Mouse (Mus musculus) left cerebral cortex, postnatal 14 days (tissue): ENCODE results near the gene Mgarp. TPM values are rescaled to one million over a fixed set of nuclear protein-coding genes. Genes with fewer than 3 reads are reported as not detected.
"Not testable (repeated sequence)": the region's sequence is repeated elsewhere in the genome, so short reads cannot be mapped to it uniquely, and the experiment has no call there.

ENCODE experiments used
- DNase-seq, 2 experiments: peaks; one replicate each; pipeline ENCODE4 v3.0.0; 2021 to 2022; ENCODE audit warnings: low spot score in 2 of 2, mixed read lengths in 1 of 2
- intact Hi-C: fragments of 180-260 bp; cut with DNase I; formaldehyde crosslinking; loops from one replicate; pipeline ENCODE4 v1.15.1; 2025
- total RNA-seq, 2 experiments: library from RNA; stranded (reverse); gene quantifications; 2 replicates each; pipeline ENCODE4 v1.2.3; 2021

Gene Mgarp
- total RNA-seq, 2 experiments from 2014 or later, result not detected

- intact Hi-C loops, result loop anchor here (5.0 kb wide), 1 partner anchor 119 kb away; no protein-coding TSS in a partner anchor
- DNase-seq, result no peak
These were observed 45.7 kb downstream of the Mgarp start for GRCm38 (mm10) chr3:51350806-51351205.

- DNase-seq, result no peak
- intact Hi-C loops, result no loop called here
These were observed 47.8 kb downstream of the Mgarp start for GRCm38 (mm10) chr3:51348646-51349238.

- DNase-seq, intact Hi-C loops: not testable (repeated sequence)
These were observed 51.5 kb downstream of the Mgarp start for GRCm38 (mm10) chr3:51345017-51345416.

DNA sequence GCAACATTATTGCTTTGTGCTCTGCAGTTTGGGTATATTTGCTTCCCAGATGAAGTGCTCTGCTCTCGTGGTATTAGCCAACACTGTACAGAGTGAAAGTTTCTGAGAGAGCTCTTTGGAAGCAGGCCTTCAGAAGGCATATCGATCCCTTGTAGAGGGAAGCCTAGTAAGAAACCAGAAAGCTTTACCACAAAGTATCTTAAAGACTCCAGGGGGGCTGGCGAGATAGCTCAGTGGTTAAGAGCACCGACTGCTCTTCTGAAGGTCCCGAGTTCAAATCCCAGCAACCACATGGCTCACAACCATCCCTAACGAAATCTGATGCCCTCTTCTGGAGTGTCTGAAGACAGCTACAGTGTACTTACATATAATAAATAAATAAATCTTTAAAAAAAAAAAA is 52.4 kb downstream of the Mgarp start:
- intact Hi-C loops, result loop anchor here (5.0 kb wide), 1 partner anchor 67 kb away; no protein-coding TSS in a partner anchor
- not testable (repeated sequence) for DNase-seq

- intact Hi-C loops, result loop anchor here (5.0 kb wide), 1 partner anchor 66 kb away; no protein-coding TSS in a partner anchor
- no peak for DNase-seq
These were observed 53.3 kb downstream of the Mgarp start for GRCm38 (mm10) chr3:51343260-51343659.

- no peak for DNase-seq
- intact Hi-C loops, result loop anchor here (5.0 kb wide), 1 partner anchor 65 kb away; no protein-coding TSS in a partner anchor
These were observed 54.4 kb downstream of the Mgarp start for GRCm38 (mm10) chr3:51342152-51342551.

DNA sequence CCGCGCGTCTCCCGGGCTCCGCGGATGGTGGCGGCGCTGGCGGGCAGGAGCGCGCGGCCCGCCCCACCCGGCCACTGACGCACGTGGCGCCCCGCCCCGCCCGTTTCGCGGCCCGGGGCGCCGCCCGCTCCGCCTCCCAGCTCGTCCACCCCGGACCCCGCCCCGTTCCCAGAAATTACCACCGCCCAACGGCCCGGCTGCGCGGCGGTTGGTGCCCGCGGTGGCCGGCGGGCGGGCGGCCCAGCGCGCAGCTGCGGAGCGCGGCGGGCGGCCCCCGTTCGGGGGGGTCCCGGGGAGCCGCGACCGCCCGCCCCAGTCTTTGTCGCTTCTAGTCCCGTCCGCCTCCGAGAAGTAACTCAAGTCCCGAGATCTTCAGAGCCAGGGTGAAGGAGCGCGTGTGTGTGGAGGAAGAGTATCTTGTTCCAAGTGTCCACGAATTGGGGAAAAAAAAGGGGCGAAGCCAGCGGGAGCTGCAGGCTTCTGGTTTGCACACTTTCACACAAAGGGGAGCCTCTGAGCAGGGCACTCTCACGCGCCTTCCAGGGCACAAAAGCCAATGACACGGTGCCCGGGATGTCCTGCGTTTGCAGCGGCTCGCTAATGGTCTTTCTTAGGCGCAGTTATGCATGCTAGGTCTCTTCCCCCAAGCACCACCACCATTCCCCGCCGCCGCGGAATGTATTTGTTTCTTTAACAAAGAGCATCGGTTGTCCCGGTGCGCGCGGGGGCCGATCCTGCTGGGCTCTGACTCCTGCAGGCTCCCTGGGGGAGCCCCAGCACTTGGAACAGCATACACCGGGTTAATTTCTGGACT is 55.1 kb downstream of the Mgarp start:
- intact Hi-C loops, result loop anchor here (5.0 kb wide), 1 partner anchor 64 kb away; no protein-coding TSS in a partner anchor
- peak; percentile 62 to 68 for DNase-seq

- intact Hi-C loops, result loop anchor here (5.0 kb wide), 1 partner anchor 63 kb away; no protein-coding TSS in a partner anchor
- peak; percentile 58 to 75 for DNase-seq
These were observed 55.8 kb downstream of the Mgarp start, which contains the start of gene Elf2 for GRCm38 (mm10) chr3:51340552-51341267. Gene Elf2 (minus strand): TSS chr3:51340663.

DNA sequence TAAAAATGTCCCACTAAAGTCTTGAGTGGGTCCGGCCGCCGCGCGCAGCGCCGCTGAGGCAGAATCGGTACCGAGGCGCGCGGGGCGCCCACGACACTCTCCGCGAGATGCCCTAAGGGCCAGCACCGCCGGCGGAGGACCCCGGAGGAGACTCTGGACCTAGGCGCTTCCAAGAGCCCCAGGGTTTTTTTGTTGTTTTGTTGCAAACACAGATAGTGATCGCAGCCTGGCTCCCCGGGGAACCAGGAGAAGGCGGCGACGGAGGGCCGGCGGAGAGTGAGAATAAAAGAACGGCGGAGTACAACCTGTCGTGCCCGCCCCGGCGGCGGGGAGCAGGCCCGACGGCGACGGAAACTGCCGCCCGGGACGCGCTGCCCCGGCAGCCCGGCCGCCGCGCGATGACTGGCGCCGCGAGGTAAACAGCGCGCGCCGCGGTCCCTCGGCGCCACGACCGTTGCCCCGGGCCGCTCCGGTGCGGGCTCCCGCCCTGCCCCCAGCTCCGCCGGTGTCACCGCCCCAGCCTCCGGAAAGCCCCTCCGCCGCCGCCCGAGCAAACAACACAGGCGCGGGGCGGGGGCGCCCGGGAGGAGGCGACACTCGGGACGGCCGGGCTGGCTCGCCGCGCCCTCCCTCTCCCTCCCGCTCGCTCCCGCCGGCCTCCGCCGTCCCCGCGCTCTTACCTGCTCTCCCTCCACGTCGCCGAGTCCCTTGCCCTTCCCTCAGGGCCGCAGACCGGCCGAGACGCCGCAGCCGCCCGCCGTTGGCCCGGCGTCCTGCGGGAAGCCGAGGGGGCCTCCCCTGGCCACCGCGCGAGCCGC is 56.6 kb downstream of the Mgarp start:
- intact Hi-C loops, result loop anchor here (5.0 kb wide), 2 partner anchors 38 to 63 kb away; no protein-coding TSS in a partner anchor
- DNase-seq, result peak in 1 of 2 experiments; percentile 9

GRCm38 (mm10) chr3:51339378-51339733 is 57.2 kb downstream of the Mgarp start:
- DNase-seq, result no peak
- intact Hi-C loops, result loop anchor here (5.0 kb wide), 1 partner anchor 37 kb away; no protein-coding TSS in a partner anchor

Other genes starting within 250 kb of the Mgarp start
- gene Noct, start 172.3 kb downstream of the Mgarp start, total RNA-seq, result 10 to 100 TPM; 51.0 to 52.6 TPM
- gene Elf2, start 56.1 kb downstream of the Mgarp start, total RNA-seq, result 10 to 100 TPM; 25.5 to 26.1 TPM
- gene Ndufc1, start 12.2 kb upstream of the Mgarp start, total RNA-seq, result 100 to 1,000 TPM; 343 to 354 TPM
- gene Naa15, start 18.4 kb upstream of the Mgarp start, total RNA-seq, result 10 to 100 TPM; 39.8 to 46.5 TPM
- 10 to 100 TPM; 21.1 to 21.7 TPM for gene Rab33b, start 87.2 kb upstream of the Mgarp start, total RNA-seq
- 10 to 100 TPM; 76.1 to 80.7 TPM for gene Setd7, start 164.1 kb upstream of the Mgarp start, total RNA-seq